Mouse (Mus musculus): ENCODE data around the gene Gm36210.
A peak's percentile ranks its signal among the peaks of the same experiment; 100 is the strongest.

Gm36210 gene

DNA sequence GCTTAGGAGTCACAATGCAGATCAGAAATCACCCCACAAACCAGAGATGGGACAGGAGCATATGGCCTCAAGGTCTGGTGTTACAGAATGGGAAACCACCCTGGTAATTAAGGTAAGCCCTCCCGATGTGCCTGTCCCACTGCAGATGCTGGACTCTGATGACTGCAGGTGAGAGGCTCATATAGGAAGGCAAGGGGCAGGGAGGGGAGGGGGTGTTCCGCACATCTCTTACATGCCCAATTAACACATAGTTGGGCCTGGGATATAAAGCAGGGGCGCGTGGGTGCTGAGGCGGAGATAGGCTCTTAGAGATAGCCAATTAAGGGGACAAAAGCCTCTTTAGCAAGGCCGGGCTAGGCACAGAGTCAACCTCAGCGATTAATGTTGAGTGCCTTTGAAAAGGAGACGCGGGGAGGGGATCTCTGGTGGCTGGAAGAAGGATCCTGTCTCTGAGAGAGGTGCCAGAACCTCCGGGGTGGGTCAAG is at the start of gene Gm36210:
Gm36210 (minus strand) TSS at position 51 of the 485 bp plus-strand sequence.
- no peak for DNase-seq

- no peak for DNase-seq
These were observed 47.6 kb upstream of the Gm36210 start for GRCm38 (mm10) chr7:4953815-4954445.

- DNase-seq, result no peak
These were observed 44.4 kb upstream of the Gm36210 start for GRCm38 (mm10) chr7:4950561-4951342.

GRCm38 (mm10) chr7:4948386-4948785 is 42.1 kb upstream of the Gm36210 start:
- DNase-seq, result no peak

DNA sequence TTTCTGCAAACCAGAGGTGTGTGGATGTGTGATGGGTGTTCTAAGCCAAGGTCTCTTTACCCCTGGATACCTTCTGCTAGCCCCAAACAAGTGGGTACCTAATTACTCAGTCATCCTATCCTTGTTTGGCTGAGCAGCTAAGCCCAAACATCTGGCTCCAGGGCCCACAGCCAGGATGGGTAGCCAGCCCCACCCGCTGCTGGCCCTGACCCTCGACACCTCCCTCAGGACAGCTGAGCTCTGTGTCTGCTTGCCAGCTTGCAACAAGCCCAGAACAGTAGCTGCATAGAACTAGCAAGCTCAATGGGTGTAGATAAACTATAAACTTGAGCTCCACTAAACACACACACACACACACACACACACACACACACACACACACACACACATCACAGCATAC is 41.5 kb upstream of the Gm36210 start:
- no peak for DNase-seq

DNA sequence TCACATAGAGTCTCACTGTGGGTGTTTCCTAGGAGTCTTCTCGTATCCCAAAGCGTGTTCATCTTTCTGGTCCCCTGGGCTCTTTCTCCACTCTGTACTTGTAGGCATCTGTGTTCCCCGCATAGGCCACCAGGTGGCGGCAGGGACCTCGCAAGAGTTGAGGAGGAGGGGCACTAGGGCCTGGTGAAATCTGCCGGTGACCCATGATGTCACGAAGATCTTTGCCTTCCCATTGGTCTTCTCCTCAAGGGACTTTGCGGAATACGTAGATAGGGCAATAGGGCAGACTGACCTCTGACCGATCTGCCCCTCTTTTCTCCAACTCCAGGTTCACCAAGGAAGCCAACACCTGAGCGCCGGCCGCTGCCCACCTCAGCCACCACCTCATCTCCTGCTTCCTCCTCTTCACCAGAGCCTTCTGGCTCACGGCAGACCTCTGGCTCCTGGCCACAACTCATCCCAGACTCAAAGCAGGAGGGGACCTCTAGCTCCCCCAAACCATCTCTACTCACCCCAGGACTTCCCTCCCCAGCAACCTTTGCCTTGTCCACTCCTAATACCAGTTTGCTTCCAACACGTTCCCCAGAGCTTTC is 37.0 kb upstream of the Gm36210 start:
- peak; percentile 97 to 98 for DNase-seq

DNA sequence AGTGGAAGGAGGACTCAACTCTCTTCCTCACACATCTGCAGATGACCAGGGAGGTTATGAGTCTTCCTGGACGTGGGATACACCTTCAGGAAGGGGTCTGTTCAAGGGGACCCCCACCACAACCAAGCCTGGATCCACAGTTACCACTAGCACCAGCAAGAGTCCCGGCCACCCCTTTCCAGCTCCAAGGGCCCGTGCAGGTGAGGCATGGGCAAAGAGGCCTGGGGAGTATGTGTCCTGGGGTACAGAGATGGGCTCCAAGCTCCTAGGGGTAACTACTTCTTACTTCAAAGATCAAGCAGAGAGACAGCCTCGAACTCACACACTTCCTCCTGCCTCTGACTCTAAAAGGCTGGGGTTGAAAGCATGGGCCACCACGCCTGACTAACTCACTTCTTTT is 36.4 kb upstream of the Gm36210 start:
- no peak for DNase-seq

- DNase-seq, result peak; percentile 95
These were observed 33.8 kb upstream of the Gm36210 start for GRCm38 (mm10) chr7:4940068-4940479.

DNA sequence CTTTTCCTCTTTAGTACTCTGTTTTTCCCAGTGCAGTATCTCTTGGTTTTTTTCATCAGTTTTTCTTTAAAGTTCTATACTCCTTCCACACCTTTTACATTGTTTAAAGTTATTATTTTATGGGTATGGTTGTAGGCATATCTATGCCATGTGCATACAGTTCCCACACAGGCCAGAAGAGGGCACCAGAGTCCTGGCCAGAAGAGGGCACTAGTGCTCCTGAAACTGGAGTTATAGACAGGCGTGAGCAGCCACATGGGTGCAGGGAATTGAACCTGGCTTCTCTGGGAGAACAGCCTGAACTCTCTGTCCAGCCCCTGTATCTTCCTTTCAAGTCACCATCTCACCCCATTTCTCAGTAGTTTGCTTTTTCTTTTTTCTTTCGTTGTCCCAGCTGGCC is 32.1 kb upstream of the Gm36210 start:
- peak; percentile 87 to 88 for DNase-seq

GRCm38 (mm10) chr7:4937392-4937791 is 31.1 kb upstream of the Gm36210 start:
- no peak for DNase-seq

DNA sequence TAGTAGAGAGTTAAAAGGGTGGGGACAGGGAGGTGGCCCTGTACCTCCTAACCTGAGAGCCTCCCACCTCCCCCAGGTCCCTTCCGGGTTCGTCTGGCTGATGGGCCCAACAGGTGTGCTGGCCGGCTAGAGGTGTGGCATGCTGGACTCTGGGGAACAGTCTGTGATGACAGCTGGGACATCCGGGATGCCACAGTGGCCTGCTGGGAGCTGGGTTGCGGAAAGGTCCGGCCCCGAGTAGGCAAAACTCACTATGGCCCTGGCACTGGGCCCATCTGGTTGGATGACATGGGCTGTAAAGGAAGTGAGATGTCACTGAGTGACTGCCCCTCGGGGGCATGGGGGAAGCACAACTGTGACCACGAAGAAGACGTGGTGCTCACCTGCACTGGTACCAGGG is 30.5 kb upstream of the Gm36210 start:
- no peak for DNase-seq

GRCm38 (mm10) chr7:4934160-4934914 is 28.0 kb upstream of the Gm36210 start:
- no peak for DNase-seq

- DNase-seq, result no peak
These were observed 26.8 kb upstream of the Gm36210 start for GRCm38 (mm10) chr7:4933103-4933502.

GRCm38 (mm10) chr7:4928323-4928722 is 22.0 kb upstream of the Gm36210 start:
- no peak for DNase-seq

DNA sequence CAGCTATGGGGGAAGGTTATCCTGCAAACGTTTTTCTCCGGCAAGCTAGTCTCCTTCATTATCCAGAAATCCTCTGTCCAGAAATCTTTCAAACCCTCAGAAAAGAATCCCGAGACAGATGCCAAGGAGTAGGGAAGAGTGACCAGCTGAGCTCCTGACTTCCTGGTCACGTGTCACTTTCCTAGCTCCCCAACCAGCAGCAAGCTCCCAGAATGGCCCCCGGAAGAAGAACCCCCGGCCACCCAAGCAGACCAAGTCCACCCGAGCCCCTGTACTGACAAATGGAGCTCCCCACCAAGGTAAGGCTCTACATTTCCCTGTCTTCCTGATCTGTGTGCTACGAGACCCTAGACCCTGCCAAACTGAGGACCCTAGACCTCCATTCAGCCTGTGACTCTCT is 21.4 kb upstream of the Gm36210 start:
- no peak for DNase-seq

- no peak for DNase-seq
These were observed 20.5 kb upstream of the Gm36210 start for GRCm38 (mm10) chr7:4926849-4927248.

DNA sequence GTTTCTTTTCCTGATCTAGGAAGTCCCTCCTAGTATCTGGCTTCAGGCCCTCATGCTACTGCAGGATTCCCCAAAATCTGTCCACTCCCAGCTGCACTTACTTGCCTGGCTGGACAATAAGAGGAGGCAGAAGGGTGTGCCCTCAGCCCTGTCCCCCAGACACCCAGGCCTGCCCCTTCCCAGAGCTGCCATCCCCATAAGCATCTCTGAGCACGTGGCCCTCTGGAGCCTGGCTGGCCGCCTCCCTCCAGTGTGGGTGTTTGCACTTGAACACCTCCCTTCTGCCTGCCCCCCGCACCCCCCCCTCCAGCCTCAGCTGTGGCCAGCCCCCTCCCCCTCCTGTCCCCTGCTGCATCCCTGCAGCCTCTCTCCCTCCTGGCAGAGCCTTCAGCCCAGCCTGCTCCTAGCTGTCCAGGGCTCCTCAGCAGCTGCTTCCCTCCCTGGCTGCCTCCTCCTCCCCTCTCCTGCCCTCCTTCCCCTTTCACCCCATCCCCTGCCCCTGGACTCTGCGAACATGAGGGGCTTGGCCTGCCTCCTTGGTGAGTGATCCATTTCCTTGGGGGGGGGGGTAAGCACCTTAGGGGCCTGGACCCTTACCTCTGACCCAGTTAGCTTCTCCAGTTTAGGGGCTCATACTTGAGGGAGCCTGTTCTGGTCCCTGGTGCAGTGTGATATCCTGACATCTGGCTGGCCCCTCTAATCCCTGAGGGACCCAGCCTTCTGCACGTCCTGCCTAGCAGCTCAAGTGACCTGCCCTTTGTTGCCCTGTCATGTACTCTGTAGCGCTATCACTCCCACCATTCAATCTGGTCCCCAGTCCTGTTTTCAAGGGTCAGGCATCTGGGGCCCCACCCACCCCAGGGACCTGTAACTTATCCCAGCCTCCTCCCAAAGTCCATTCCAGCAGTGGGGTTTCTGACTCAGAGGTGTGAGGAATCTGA is 19.4 kb upstream of the Gm36210 start, which contains the start of gene Ssc5d:
Ssc5d (plus strand) TSS at position 345 of the 941 bp plus-strand sequence.
- no peak for DNase-seq

DNA sequence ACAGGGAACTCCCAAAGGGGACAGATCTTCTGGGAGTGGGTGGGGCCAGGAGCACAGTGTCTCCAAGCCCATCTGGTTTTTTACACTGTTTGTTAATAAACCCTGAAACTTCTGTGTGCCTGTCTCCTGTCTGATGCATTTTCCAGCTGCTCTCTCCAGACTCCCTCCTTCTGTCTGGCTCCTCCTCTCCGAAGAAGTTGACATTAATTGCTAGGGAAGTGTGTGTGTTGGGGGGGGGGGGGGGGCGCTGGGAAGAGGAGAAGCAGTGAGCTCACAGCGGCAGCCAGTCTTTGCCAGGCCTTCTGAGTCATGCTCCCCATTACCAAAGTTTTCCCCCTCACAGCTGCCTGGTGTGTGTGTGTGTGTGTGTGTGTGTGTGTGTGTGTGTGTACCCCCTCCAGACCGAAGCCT is 18.6 kb upstream of the Gm36210 start:
- DNase-seq, result no peak

- no peak for DNase-seq
These were observed 18.2 kb upstream of the Gm36210 start for GRCm38 (mm10) chr7:4924483-4924882.

DNA sequence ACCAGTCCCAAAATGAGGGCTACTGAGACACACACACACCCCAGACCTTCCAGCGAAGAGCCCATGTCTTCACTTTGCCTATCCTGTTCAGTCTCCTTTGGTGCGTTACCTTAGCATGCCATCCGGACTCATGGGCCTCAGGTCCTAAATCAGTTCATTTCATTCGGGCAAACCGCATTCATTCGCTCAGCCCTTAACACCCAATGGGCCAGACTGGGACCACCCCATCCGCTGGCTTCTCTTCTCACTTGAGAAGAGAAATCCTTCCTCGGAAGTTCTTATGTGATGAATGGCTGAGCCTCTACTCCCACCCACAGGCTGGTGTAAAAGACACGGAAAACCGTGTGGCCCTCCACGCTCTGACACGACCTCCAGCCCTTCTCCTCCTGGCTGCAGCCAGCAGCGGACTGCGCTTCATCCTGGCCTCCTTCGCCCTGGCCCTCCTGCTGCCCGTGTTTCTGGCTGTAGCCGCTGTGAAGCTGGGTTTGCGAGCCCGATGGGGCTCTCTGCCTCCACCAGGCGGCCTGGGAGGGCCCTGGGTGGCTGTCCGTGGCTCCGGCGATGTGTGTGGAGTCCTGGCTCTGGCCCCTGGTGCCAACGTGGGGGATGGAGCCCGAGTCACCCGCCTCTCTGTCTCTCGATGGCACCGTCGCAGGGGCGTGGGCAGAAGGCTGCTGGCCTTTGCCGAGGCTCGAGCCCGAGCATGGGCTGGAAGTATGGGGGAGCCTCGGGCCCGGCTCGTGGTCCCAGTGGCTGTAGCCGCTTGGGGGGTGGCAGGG is 17.5 kb upstream of the Gm36210 start:
- DNase-seq, result peak; percentile 51 to 60

All from B cell, adult 2 months (primary cell).